Mouse (Mus musculus) kidney, adult 2 months (tissue): ENCODE measurements around the gene Srd5a1.

Source experiments
- CTCF ChIP-seq: fragments of 200-500 bp; conservative IDR thresholded peaks from 2 replicates; pipeline ENCODE4 v1.5.1; 2011; ENCODE audit warnings: low read depth, mild to moderate bottlenecking, control low read depth, low read length, moderate library complexity, mixed read lengths; ENCODE audit not compliant: insufficient read depth, insufficient read length
- POLR2A ChIP-seq: fragments of 200-500 bp; IDR thresholded peaks from one replicate; pipeline ENCODE4 v1.6.1; 2011; ENCODE audit warnings: low read depth, low read length, control low read depth

GRCm38 (mm10) chr13:69654508-69654907, 43.3 kb upstream of the Srd5a1 start:
- TF ChIP-seq POLR2A (no peak), CTCF (no peak)
